Mouse (Mus musculus) ES-Bruce4 (cell line): ENCODE data around the gene Gba. TPM values are rescaled to one million over a fixed set of nuclear protein-coding genes. Genes with fewer than 3 reads are reported as not detected.
A peak's percentile ranks its signal among the peaks of the same experiment; 100 is the strongest.

Source experiments
- H3K27ac ChIP-seq: 2 replicates; pipeline ENCODE4 v1.5.1; 2012; ENCODE audit warnings: low read length, inconsistent platforms; ENCODE audit not compliant: insufficient read depth
- H3K27me3 ChIP-seq: 2 replicates; pipeline ENCODE4 v1.6.1; 2012; ENCODE audit warnings: mild to moderate bottlenecking, low read length, inconsistent platforms; ENCODE audit not compliant: control insufficient read depth, poor library complexity, insufficient read depth, severe bottlenecking
- H3K36me3 ChIP-seq: 2 replicates; pipeline ENCODE4 v1.6.1; 2012; ENCODE audit warnings: inconsistent platforms, mild to moderate bottlenecking, low read length, moderate library complexity; ENCODE audit not compliant: control insufficient read depth, poor library complexity, insufficient read depth, severe bottlenecking
- H3K4me1 ChIP-seq: one replicate; pipeline ENCODE4 v1.8.1; 2011; ENCODE audit warnings: low read length; ENCODE audit not compliant: control insufficient read depth, insufficient read depth
- H3K4me3 ChIP-seq: 2 replicates; pipeline ENCODE4 v1.5.1; 2011; ENCODE audit warnings: low read depth, mild to moderate bottlenecking, low read length
- H3K9ac ChIP-seq: 2 replicates; pipeline ENCODE4 v1.6.1; 2012; ENCODE audit warnings: low read depth, mild to moderate bottlenecking, inconsistent platforms; ENCODE audit not compliant: poor library complexity, severe bottlenecking
- H3K9me3 ChIP-seq: replicated peaks from 2 replicates; pipeline ENCODE4 v1.6.1; 2012; ENCODE audit warnings: mild to moderate bottlenecking, low read length, inconsistent platforms; ENCODE audit not compliant: control insufficient read depth, poor library complexity, insufficient read depth, severe bottlenecking
- CTCF ChIP-seq: IDR thresholded peaks from one replicate; pipeline ENCODE4 v1.8.1; 2011; ENCODE audit warnings: low read depth, low read length
- EP300 ChIP-seq: IDR thresholded peaks from 2 replicates; pipeline ENCODE4 v1.6.1; 2011; ENCODE audit warnings: low read depth, low read length; ENCODE audit not compliant: insufficient read depth
- POLR2A ChIP-seq: IDR thresholded peaks from one replicate; pipeline ENCODE4 v1.8.1; 2011; ENCODE audit warnings: low read length; ENCODE audit not compliant: insufficient read depth
- polyA plus RNA-seq: library from polyadenylated mRNA; stranded (reverse); fragments of >200 nt; gene quantifications from 2 replicates; pipeline ENCODE4 v1.2.4, GENCODE M21; 2011; ENCODE audit warnings: low read depth; ENCODE audit not compliant: missing spikeins, insufficient read depth, insufficient read length

Gene Gba
- polyA plus RNA-seq, 1 experiment: 31.5 TPM

DNA sequence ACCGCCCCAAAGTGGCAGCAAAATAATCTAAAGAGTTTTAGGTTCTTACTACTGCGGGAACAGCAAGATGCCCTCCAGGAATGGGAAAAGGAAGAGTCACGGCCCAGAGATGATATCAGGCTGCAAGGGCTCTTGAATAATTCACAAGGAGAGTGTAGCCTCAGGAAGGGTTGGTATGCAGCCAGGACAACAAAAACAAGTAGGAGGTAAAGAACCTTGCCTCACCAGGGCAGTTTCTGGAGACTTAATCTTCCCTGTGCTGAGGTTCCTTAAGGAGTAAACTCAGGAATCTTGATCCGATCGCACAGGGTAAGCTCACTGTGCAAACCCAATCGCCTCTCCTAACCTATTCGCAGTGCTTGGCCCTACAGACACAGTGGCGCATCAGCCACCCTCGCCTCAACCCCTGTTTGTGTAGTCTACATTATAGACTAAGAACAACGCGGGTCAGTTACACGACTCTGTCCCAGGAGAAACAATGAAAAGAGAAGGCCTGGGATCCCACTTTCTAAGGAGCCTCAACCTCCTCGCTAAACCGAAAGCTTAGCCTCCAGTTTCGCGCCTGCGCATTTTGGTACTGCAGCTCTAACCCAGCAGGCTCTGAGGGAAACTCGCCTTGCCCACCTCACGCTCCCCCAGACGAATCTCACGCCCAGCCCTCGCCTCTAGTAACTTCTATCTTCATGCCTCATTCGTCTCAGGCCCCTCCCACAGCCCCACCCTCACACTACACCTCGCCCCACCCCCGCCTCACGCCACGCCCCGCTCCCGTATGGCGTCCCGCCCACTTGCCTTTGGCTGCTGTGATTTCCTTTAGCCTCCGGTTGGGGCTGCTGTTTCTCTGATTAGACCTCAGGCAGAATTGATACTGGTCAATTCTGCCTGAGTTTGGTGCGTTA lies 6.5 kb upstream of the Gba start:
- Histone ChIP-seq H3K27me3 (no peaks in the 10 kb centered on the region; the same call in 1 of the 2 replicates), H3K4me3 (peak overlapping the region; percentile 60), H3K9me3 (no peaks in the 10 kb centered on the region), H3K27ac (peak overlapping the region; percentile 40; the same call in 1 of the 2 replicates), H3K4me1 (no peaks in the 10 kb centered on the region), H3K36me3 (no peaks in the 10 kb centered on the region), H3K9ac (peak overlapping the region; percentile 47; the same call in 1 of the 2 replicates)
- TF ChIP-seq CTCF (peak; percentile 41), POLR2A (peak; percentile 34), EP300 (no peak)

DNA sequence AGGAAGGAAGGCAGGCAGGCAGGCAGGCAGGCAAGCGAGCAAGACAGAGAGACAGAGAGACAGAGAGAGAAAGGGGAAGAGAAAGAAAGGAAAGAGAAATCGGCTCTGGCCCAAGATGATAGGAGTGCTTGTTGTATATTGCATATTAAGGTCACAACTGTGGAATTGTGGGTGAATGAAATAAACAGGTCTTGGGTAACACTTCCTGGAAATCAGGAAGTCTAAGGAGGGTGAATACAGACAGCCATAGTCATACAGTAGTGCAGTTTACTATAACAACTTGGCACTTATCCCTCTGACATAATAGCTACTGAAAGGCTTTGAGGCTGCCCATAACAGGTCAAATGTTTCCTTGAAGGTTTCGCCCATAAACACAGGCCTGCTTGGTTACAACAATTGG lies 2.9 kb upstream of the Gba start:
- no peaks in the 10 kb centered on the region for H3K9me3 ChIP-seq
- H3K4me1 ChIP-seq: no peaks in the 10 kb centered on the region
- peaks cover 2% of the 10 kb centered on the region; the same call in 1 of the 2 replicates for H3K36me3 ChIP-seq
- H3K9ac ChIP-seq: no peak overlapping the region
- TF ChIP-seq EP300: no peak
- no peak for TF ChIP-seq CTCF
- no peak for TF ChIP-seq POLR2A
- no peaks in the 10 kb centered on the region; the same call in 1 of the 2 replicates for H3K27me3 ChIP-seq
- no peak overlapping the region for H3K4me3 ChIP-seq
- H3K27ac ChIP-seq: no peak overlapping the region

DNA sequence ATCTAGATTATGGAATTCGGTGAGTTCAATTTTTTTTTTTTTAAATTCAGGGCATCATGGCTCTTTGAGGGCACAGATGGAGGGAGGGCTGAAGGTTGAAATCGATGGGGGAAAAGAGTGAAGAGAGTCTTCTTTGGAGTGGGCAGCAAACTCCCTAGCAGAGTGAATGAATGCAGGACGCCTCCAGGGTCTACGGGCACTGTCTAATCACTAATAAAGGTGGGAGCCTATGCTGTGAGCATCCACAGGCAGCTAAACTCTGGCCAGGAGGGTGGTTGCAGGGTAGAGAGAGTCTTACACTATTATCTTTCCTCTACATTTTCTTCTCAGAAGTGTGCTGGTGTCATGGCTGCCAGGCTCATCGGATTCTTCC lies 400 bp downstream of the Gba start:
- Histone ChIP-seq H3K9me3 (no peaks in the 10 kb centered on the region), H3K4me3 (peak overlapping the region; percentile 92), H3K27ac (no peak overlapping the region), H3K4me1 (no peaks in the 10 kb centered on the region), H3K27me3 (no peaks in the 10 kb centered on the region; the same call in 1 of the 2 replicates), H3K36me3 (peaks cover 10% of the 10 kb centered on the region), H3K9ac (peak overlapping the region; percentile 59)
- TF ChIP-seq CTCF (no peak), POLR2A (no peak), EP300 (no peak)

DNA sequence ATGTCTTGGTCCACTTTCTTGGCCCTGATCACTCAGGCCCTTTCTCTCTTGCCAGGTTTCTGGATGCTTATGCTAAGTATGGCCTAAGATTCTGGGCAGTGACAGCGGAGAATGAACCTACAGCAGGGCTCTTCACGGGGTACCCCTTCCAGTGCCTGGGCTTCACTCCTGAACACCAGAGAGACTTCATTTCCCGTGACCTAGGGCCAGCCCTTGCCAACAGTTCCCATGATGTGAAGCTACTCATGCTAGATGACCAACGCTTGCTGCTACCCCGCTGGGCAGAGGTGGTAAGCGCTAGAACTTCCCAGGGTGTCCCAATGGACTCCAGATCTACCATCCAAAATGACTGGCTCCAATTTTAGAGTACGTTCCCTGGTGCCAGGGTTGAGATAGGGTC lies 3.4 kb downstream of the Gba start:
- Histone ChIP-seq H3K27ac (no peak overlapping the region), H3K4me3 (no peak overlapping the region), H3K9me3 (no peaks in the 10 kb centered on the region), H3K4me1 (no peaks in the 10 kb centered on the region), H3K27me3 (no peaks in the 10 kb centered on the region), H3K9ac (no peak overlapping the region), H3K36me3 (peaks cover 18% of the 10 kb centered on the region)
- TF ChIP-seq EP300: no peak
- no peak for TF ChIP-seq POLR2A
- TF ChIP-seq CTCF: no peak

DNA sequence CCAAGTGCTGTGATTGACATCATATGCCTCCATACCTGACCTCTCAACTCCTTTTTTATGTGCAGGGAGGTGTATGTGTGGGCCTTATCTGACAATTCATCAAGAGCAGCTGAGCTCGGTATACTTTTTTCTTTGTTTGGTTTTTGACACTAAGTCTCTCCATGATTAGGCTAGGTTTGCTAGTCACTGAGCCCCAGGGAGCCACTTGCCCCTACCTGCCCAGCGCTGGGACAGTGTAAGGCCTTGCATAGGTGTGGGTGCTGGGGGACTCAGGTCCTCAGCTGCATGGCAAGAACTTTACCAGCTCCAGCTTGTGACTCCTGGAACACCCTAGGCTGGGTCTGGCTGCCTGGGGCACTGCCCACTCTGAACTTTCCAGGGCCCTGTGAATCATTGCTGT lies 4.0 kb downstream of the Gba start:
- no peak overlapping the region for H3K4me3 ChIP-seq
- H3K9me3 ChIP-seq: no peaks in the 10 kb centered on the region
- H3K27me3 ChIP-seq: no peaks in the 10 kb centered on the region
- peaks cover 18% of the 10 kb centered on the region for H3K36me3 ChIP-seq
- H3K9ac ChIP-seq: no peak overlapping the region
- H3K27ac ChIP-seq: no peak overlapping the region
- TF ChIP-seq EP300 (no peak), CTCF (no peak), POLR2A (no peak)
- no peaks in the 10 kb centered on the region for H3K4me1 ChIP-seq

DNA sequence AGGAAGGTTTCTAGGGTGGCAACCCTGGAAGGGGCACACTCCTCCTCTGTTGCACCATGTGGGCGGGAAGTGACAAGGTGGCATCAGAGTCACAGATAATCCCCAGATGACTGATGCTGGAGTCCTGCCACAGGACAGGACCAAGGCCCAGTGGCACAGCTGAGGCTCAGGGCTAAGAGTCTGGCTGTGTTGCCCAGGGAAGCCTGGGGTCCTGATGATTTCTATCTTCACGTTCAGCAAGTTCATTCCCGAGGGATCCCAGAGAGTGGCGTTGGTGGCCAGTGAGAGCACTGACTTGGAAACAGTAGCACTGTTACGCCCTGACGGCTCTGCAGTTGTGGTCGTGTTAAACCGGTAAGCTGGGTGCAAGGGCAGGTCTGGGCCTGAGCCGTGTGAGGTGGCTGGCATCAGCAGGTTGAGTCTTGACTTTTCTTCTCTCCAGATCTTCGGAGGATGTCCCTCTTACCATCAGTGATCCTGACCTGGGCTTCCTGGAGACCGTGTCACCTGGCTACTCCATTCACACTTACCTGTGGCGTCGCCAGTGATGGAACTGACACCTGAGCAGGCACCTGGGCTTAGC lies 5.4 kb downstream of the Gba start:
- no peaks in the 10 kb centered on the region for H3K9me3 ChIP-seq
- H3K9ac ChIP-seq: no peak overlapping the region
- no peak overlapping the region for H3K4me3 ChIP-seq
- H3K36me3 ChIP-seq: peaks cover 18% of the 10 kb centered on the region
- no peaks in the 10 kb centered on the region for H3K27me3 ChIP-seq
- H3K27ac ChIP-seq: no peak overlapping the region
- no peaks in the 10 kb centered on the region for H3K4me1 ChIP-seq
- TF ChIP-seq POLR2A (no peak), CTCF (no peak), EP300 (no peak)
